Mouse (Mus musculus): ENCODE measurements around the gene Sfrp2.

Gene Sfrp2

DNA sequence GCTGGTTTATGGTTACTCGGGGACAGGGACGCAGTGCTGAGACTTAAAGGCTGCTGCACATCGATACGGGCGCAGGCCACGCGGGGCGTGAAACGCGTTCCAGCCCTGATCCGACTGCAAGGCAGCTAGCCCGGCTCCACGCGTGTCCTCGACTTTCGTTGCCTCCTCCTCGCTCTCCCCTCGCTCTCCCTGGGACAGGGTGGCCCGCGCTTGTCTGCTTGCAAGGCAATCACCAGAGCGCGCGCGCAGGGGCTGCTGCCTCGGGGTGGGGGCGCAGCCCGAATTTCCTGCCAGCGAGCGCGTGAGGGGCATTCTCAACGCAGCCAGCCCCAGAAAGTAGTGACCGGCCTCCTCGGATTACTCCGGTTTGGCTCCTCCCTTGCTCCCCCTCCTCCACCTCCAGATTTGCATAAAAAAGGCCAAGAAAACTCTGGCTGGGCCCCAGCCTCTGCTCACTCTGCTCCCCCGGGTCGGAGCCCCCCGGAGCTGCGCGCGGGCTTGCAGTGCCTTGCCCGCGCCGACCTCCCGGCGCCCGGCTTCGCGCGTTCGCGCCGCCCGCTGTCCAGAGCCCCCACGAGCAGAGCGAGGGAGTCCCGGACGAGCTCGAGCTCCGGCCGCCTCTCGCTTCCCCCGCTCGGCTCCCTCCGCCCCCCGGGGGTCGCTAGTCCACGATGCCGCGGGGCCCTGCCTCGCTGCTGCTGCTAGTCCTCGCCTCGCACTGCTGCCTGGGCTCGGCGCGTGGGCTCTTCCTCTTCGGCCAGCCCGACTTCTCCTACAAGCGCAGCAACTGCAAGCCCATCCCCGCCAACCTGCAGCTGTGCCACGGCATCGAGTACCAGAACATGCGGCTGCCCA, at the start of gene Sfrp2:
Sfrp2 (plus strand) TSS at position 451 of the 855 bp plus-strand sequence.
- DNase-seq: peak; percentile 92

DNA sequence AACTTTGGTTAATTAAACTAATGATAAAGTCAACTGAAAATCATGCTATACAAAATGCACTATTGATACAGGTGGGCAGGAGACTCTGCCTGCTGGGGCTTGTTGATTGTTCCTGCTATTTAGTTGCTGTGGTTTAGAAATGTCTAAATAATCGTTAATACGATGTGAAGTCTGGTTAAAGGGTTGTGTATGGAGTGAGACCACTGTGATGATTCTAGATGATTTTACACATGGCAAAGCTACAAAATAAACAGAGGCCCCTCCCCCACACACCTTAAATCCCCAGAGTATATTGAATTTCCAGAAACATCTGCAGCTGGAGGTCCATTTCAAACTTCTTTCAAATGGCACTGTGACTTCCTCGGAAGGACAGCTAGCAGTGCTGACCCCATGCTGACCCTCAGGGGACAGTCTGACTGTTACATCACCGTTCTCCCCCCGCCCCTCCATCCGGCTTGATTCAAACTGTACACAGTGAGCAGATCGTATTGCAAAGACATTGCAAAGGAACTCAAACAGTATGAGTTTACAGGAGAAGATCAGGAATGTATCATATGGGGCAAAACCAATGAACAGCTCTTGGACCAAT, 48.4 kb upstream of the Sfrp2 start:
- DNase-seq: peak; percentile 85

DNA sequence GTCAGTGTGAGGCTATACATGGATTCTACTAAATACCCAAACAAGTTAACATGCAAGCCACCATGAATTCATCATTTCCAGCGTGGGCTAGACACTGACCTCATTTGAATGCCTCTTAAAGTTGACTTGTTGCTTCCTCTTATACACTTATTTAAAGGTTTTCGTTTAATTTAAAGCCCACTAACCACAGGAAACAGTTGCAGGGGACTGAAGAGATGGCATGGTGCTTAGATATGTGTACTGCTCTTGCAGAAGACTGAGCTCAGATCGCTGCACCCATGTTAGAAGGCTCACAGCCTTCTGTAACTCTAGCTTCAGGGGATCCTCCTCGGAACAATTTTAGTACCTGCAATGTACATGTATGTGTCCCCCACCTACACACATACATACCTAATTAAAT, 47.5 kb upstream of the Sfrp2 start:
- DNase-seq: no peak

DNA sequence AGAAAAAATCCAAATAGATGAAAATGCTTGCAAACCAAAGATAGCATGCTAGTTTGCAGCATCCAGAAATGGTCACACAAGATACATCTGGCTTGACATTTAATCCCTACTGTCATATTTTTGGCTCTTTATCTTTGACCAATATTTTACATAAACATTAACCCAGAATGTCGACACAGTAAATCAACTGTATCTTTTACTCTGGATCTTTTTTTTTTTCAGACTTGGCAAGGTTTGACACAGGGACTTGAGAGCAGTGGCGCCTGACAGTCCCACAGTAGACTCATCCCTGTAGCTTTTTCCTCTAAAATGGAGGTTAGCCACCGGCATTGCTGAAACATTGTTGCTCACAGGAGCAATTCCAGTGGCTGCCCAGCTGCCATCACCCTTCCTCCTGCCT, 37.9 kb upstream of the Sfrp2 start:
- DNase-seq: no peak

DNA sequence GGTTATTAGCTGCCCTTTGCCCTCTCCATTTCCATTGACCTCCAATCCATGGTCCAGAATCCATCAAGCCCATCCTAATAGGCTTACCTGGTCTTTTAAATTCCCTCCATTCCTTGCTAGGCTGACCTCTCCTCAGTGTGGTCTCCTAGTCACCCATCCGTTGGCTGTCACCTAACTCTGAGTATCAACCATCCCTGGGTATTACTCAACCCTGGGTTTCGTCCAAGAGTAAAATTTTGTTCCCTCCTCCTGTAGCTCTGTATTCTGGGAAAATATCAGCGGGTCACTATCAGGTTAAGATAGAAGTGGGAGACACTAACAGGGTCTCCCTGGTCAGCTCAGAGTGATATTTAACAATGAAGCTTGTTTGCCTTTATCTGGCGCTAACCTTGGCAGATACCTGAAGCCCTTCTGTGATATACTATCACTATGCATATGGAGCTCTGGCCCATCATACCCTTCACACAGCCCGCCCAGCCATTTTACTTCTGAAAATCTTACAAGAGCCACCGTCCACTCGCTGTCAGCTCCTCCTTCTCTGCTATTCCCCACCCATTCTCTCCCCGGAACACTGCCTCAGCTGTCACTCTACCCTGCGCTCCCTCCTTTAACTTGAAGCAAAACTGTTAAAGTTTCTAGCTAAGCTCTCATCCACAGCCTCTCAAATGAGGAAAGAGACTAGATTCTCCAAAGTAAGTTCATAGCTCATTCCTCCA, 37.3 kb upstream of the Sfrp2 start:
- DNase-seq: no peak

DNA sequence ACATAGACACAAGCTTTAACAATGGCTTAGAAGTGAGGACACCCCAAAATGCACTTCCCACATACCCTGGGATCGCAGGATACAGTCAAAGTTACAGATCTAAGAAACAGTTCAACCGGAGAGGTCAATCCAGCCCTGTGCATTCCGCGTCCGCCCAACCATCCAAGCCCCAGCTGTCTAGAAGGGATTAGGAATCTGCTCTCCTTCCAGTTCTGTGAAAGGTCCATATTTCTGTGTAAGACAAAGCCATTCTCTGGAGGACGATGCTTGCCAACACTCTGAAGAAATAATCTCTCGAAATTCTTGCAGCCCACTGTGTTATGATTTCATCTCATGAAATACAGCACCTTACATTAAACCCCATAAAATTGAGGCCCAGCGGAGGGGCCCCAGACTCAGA, 32.1 kb upstream of the Sfrp2 start:
- DNase-seq: no peak

DNA sequence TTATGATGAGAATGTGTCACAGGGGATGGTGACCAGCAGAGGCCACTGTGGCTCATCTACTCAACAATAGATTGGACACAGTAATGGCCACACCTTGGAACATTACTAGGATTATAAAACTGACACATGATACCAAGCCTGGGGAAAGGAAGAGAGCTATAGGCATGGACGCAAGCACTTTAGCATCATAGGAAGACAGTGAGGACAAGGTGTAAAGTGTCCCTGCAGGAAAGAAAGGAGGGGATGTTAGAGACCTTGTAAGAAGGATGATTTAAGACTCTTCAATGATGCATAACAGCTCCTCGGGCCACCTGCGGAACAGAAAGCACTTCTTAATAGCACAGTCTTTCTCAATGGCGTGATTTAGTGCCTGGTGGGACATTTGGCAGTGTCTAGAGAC, 29.1 kb upstream of the Sfrp2 start:
- no peak for DNase-seq

DNA sequence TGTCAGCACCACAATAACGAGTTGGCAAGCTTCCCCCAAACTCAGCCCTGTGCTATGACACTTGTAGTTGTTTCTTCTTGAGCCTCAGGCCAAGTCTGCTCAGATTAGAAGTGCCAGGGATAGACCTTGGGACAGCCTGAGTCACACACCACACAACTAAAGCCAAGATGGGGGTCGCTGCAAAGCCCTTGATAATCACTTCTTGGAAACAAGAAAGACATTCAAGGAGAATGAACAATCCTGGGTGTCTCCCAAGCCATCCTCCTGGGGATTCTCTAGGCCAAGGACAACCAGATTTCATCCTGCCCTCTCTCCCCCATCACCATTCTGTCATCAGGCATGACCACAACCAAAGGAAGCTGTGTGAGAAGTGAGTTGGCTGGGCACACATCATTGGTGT, 25.9 kb upstream of the Sfrp2 start:
- no peak for DNase-seq

DNA sequence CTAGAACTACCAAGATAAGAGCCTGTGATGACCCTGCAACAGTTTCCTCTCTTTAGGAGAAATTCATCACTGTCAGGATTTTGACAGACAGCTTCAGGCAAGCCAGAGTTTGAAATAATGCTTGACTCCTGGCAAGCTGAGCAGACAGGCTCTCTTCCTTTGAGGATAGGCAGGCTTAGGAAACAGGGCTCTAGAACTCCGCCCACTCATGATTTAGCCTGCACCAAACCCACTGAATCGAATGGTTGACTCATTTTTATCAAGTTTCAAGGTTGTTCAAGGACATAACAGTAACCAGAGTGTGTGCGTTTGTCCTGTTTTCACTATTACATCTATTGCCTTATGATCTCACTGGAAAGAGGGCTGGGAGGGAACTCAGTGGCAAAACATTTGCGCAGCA, 18.8 kb upstream of the Sfrp2 start:
- no peak for DNase-seq

DNA sequence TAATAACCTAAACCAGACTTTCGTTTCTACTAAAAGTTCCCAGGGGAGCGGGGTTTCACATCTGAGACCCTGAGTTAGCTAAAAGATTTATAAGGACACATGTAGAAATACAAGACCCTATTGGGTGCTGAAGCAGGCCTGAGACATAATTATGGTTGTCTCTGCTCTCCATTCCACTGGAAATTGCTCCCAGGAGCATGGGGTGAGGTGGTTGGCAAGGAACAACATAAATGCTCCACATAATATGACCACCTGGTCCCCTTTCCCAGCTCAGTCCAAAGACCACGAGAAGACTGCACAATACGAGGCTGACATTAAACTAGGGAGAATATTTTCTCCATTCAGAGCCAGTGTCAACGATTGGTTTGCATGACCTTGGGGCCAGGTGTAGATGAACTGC, 18.2 kb upstream of the Sfrp2 start:
- no peak for DNase-seq

DNA sequence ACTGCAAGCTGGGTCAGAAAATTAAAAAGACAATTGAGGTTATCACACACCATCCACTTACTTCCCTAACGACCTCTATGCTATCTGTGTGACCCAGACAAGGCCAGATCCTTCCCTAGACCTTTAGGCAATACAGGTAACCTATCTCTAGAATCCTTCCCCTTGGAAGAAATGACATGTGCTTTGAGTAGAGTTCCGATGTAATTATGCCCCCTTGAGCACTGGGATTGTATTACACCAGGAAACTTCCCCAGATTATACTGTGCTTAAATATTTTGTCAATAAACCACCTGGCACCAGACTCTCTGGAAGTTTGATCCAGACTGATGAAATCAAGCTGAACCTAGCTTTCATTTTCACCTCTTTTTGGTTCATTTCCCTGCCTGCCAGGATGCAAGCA, 14.5 kb upstream of the Sfrp2 start:
- no peak for DNase-seq

DNA sequence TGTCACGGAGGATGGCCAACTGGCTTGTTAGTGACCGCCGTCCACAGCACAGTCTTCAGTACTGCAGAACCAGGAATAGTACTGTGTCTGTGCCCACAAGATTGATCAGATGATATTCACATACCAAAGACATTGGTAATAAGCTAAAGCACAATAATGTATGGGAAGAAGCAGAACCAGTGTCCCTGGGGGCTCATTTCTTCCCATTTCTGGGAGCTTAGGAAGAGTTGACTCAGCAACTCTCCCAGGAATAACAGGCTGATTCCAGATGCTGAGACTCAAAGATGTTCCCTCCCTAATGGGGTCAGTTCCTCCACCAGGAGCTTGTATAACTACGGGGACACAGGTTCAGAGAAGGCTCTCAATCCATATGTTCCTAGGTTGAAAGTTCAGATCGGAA, 13.9 kb upstream of the Sfrp2 start:
- no peak for DNase-seq

DNA sequence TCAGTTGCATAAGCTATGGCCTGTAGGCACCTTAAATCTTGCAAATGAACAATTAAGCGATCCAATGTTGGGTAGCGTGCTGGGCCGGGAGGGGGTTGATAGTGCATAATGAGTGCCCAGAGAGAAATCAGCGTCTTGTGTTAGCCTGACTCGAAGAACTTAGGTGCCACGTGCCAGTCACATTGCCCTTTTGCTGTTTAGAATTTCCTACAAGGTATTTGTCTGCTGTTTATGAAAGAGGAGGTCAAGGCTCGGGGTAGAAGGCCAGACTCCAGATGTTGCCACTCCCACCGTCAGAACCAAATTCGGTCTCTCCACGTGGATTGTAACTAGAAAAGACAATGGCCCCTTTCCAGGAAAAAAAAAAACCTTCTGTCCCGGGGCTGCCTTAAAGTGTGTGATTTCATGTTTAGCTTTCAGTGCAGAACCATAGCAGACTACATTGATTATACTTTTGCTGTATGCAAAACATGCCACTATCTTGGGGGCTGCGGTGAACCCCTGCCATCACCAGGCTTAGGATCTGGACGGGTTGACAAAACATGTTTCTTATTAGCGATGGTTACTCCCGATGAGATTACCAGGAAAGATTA, 11.0 kb upstream of the Sfrp2 start:
- DNase-seq: no peak

DNA sequence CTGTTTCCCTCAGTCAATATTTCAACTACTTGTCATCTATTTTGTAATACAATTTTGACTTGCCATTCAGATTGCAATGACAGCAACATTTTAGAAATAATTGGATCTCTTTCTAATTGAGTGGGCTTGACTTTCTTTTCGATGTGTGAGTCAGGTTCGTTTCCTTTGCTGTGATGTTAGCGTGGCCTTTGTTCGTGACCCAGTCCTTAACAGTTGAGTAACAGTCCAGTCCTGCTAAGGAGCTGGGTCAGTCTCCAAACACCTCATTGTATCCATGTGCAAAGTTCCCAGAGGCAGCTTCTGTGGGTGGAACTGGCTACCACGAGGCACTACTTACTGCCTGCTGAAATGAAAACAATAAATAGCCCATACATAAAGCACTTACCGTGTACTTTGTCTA, 10.5 kb upstream of the Sfrp2 start:
- no peak for DNase-seq

DNA sequence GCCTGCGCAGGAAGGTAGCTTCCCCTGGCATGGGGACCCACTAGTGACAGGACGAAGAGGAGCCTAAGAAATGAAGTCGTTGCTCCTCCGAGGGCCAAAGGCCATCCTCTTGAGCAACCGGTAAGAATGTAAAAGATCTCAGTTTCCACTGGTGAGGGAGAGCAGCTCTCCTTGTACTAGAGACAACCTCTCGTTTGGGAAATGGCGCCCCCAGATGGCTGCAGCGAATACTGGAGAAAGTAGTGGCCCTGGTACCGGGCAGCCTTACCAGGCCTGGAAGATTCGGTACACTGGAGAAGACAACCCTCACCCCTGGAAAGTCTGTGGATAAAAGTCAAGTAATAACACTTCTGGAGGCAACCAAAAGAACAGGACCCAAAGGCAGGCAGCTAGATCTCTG, 3.8 kb upstream of the Sfrp2 start:
- peak; percentile 88 for DNase-seq

DNA sequence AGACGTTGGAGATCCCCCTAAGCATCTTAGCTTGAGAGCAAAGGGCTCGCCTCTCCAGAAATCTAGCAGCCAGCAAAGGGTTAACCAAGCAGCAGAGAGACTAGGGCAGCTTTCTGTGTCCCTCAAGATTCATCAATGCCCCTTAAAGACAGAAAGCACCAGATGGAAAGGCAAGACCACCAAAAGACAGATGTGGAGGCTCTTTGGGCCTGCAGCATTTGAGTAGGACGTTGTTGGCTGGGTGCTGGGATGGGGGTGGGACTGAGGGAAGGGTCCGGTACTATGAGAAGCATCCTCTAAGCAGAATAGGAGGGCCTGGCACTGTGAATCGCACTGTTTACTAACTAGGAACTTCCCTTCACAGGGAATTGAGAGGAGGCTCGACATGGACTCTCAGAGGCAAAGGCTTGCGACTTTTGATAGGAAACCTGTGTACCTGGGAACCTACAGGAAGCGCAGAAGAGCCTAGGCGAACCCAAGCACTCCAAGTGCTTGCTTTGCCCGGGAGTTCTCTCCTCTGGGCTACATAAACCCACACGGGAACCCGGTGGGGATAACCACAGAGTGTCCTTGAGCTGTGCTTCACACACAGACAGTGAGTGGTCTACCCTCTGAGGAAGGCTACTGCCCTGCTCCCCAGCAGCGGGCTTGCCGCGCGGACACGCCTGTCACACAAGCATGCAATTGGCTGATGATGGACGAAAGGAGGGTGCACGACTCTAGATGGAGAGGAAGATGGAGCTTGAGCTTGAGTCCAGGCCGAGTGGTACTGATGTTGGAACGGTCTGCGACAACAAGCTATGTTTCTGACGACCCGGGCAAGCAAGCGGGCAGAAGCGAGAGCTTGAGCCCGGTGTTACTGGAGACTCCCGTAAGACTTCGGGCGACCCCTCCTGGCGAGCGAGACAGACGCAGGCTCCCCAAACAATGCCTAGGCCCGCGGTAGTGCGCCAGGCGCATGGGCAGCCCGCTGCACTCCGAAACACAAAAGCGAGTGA, 2.3 kb upstream of the Sfrp2 start:
- peak; percentile 95 for DNase-seq

DNA sequence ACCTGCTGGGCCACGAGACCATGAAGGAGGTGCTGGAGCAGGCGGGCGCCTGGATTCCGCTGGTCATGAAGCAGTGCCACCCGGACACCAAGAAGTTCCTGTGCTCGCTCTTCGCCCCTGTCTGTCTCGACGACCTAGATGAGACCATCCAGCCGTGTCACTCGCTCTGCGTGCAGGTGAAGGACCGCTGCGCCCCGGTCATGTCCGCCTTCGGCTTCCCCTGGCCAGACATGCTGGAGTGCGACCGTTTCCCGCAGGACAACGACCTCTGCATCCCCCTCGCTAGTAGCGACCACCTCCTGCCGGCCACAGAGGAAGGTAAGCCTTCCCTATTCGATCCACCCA, 577 bp downstream of the Sfrp2 start:
- no peak for DNase-seq

DNA sequence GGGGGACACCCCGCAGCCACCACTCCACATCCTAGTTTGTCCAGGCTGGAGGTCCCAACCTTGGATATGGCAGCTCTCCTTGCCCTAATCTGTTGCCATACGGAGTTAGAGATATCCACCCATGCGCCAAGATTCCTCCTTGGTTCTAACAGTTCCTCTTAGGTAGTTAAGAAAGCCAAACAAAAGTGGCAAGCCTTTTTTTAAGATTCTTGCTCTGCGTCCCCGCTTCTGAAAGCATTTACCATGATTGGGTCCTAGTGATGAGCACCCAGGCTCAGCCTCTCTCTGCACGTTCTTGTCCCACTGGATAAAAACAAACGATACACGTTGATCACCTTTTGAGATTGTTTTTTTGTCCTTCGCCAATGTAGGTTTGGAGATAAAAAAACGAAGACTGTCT, 1.0 kb downstream of the Sfrp2 start:
- no peak for DNase-seq

DNA sequence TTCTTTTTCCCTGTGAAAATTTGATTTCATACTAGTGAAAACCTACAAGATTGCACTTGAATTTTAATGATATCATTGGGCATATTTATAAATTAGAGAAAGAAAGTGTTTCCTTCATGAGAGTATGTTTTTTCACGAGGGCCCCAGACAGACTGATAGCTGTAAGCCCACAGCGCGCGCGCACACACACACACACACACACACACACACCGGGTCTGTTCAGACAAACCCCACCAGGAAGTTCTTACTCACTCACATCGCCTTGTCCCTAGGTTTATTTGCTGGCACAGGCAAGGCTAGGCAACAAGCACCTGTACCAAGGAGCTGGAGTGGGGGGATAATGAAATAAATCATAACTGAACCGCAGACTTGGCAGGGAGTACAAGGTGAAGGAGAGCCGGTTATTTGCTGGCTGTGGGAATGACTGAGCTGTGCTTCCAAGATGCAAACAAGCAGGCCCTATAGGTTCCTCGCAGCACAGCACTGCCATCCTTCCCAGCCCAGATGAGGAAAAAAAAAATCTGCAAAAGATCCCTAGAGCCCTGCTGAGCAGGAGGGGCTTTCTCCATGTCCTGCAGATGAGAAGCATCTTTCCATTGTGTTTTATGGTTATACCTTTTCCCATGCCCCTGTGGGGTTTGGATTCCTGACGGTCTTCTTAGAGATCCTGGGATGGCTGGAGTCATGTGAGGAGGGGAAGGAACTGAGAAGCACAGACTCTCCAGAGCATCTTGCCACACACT, 2.3 kb downstream of the Sfrp2 start:
- DNase-seq: no peak

DNA sequence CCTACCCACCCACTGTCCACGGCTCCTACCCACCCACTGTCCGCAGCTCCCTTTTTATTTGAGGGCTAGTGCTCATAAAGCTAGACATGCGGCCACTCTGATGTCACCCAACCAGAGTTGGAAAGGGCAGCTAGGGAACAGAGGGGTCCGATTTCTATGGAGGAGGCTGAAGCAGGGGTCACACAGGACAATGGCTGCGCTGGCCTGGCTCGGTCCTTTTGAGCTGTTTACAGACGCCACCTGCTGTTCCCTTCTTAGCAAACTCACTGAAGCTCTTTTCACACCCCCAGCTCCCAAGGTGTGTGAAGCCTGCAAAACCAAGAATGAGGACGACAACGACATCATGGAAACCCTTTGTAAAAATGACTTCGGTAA, 2.9 kb downstream of the Sfrp2 start:
- no peak for DNase-seq

DNA sequence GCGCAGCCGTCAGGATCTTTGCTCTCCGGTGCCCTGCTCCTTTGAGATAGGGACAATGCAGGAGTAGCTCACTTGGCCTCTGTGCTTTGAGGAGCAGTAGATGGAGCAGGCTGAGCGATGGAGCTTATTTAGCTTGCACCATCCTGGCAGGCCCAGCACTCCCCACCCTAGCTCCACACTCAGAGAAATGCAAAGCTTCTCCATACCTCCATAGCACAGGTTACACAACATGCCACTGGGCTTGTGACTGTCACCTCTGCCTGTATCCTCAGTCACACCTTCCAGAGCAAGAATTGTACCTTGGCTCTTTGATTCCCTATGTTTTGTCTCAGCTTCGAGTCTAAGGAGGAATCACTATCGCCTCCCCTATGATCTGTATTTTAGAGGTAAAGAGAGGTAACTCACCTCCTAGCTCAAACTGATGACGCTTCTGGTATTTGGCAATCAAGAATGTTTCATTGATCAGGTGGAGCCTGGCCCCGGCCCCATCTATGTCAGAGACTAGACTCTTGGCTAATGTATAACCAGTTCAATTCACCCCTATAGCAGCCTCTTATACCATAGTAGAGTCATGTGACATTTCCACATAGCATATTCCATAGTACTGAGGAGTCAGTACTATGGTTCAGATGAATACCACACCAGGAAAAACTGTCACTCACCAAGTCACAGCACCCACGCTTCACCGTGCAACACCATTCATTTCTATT, 5.2 kb downstream of the Sfrp2 start:
- no peak for DNase-seq
